13 mouse cellular contexts compared by ENCODE assay signal in the genomic region with DNA sequence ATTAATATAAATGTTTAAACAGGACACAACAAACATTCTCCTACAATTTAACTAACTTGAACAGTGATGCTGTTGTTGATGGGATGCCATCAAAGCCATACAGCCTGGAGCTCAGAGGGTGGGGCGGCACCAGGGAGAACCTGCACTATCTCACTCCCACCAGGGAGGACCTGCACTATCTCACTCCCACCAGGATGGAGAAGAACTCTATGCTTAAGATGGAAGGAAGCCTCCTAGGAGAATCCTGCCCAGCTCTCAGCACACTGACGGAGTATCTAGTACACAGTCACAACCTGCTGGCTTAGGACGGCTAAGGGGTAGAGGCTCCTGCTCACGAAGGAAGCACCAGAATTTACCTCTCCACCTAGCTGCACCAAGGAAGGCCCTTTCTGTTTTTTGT. TPM values are rescaled to one million over a fixed set of nuclear protein-coding genes. Genes with fewer than 3 reads are reported as not detected.
DNase-seq lines count a peak whose midpoint lies in the region; ATAC-seq and TF ChIP-seq lines count a peak whose summit lies in the region.
"Had no signal": no experiment of that assay in that cellular context is flagged by ENCODE, and none has a peak within 500 bp of the region (broad histone marks: within the 10 kb centered on the region; RNA-seq: fewer than 3 reads in every experiment).

No protein-coding gene starts in this region.

- H3K4me2 ChIP-seq in heart, embryonic 13.5 days: peak overlapping the region; percentile 83; the same call in 1 of the 2 replicates
- H3K4me2 ChIP-seq in liver, embryonic 16.5 days (ENCODE audit: low read depth, low read length): peak overlapping the region; percentile 98
- H3K4me2 ChIP-seq: midbrain, embryonic 13.5 days had no signal

- peak in 1 of 2 experiments; percentile 36; a peak in 2 of 4 replicates for TF ChIP-seq EP300 in MEL (IDR thresholded peaks at IDR 0.05; ENCODE audit: low read depth in 1 of 2, low read length in 2 of 2)

- no peak for TF ChIP-seq CTCF in MEL (IDR thresholded peaks at IDR 0.05 in 2 of 3, conservative IDR thresholded peaks at IDR 0.05 in 1 of 3; ENCODE audit: control insufficient read depth in 1 of 3, insufficient read depth in 1 of 3, low read depth in 2 of 3, low read length in 3 of 3, poor library complexity in 1 of 3, severe bottlenecking in 1 of 3)

- 62% methylated on average over 4 of the region's 4 CpGs for WGBS in heart, embryonic 13.5 days
- WGBS in liver, embryonic 16.5 days (ENCODE audit: insufficient replicate concordance): 27% methylated on average over 4 of the region's 4 CpGs

- H3K9ac ChIP-seq in heart, embryonic 13.5 days: 0 out of 2 replicates have a peak overlapping the region, but pooled peaks have one; percentile 37
- no peak overlapping the region for H3K9ac ChIP-seq in MEL (ENCODE audit: control insufficient read depth, low read depth, low read length, poor library complexity, severe bottlenecking)
- H3K9ac ChIP-seq in liver, embryonic 16.5 days (ENCODE audit: low read depth, low read length): peak overlapping the region; percentile 57
- H3K9ac ChIP-seq: midbrain, embryonic 13.5 days had no signal

- peaks cover 28% of the 10 kb centered on the region for H3K4me1 ChIP-seq in heart, embryonic 13.5 days
- H3K4me1 ChIP-seq in MEL (ENCODE audit: control insufficient read depth in 1 of 2, insufficient read depth in 2 of 2, low read length in 2 of 2): peaks cover 10 to 13% of the 10 kb centered on the region in 2 experiments
- H3K4me1 ChIP-seq in liver, embryonic 16.5 days (ENCODE audit: control insufficient read depth, low read depth, low read length): peaks cover 27% of the 10 kb centered on the region

- no peak overlapping the region for H3K4me3 ChIP-seq in heart, embryonic 13.5 days
- no peak overlapping the region for H3K4me3 ChIP-seq in MEL (ENCODE audit: control insufficient read depth in 1 of 2, insufficient read depth in 1 of 2, low read depth in 2 of 2, low read length in 2 of 2)
- H3K4me3 ChIP-seq in liver, embryonic 16.5 days (ENCODE audit: low read depth, low read length): peak overlapping the region; percentile 42
- H3K4me3 ChIP-seq: layer of hippocampus, adult 2 months; midbrain, embryonic 13.5 days had no signal

- no peaks in the 10 kb centered on the region for H3K9me3 ChIP-seq in heart, embryonic 13.5 days
- H3K9me3 ChIP-seq in MEL (replicated peaks; ENCODE audit: insufficient read depth, low read length): no peaks in the 10 kb centered on the region
- H3K9me3 ChIP-seq in liver, embryonic 16.5 days (replicated peaks; ENCODE audit: control insufficient read depth, low read length): no peaks in the 10 kb centered on the region
- H3K9me3 ChIP-seq: midbrain, embryonic 13.5 days had no signal

- intact Hi-C loops in heart, postnatal 14 days (cut with DNase I): no loop called here

- ATAC-seq in heart, embryonic 13.5 days (ENCODE audit: extremely low read depth, insufficient number of reproducible peaks, low FRiP score, low TSS enrichment): no peak
- ATAC-seq in liver, embryonic 16.5 days (ENCODE audit: low read depth): peak; percentile 87
- ATAC-seq: CD4-positive, CD25-positive, alpha-beta regulatory T cell, adult 4 months; midbrain, embryonic 13.5 days had no signal

- H3K27me3 ChIP-seq in heart, embryonic 13.5 days (replicated peaks): no peaks in the 10 kb centered on the region
- no peaks in the 10 kb centered on the region for H3K27me3 ChIP-seq in MEL (ENCODE audit: control insufficient read depth in 1 of 2, insufficient read depth in 2 of 2, low read length in 2 of 2)
- no peaks in the 10 kb centered on the region for H3K27me3 ChIP-seq in liver, embryonic 16.5 days (ENCODE audit: control insufficient read depth, insufficient read depth, low read depth, low read length)
- H3K27me3 ChIP-seq: midbrain, embryonic 13.5 days had no signal

- DNase-seq in heart, postnatal 14 days: no peak
- DNase-seq in MEL (ENCODE audit: low read depth, low spot score): peak; percentile 53
- peak; percentile 84 for DNase-seq in c-Kit-positive CD71-positive TER-119-negative erythroid progenitor cells, embryonic 14.5 days (ENCODE audit: low read depth)
- no peak for DNase-seq in thymus, adult 18-20 months
- no peak for DNase-seq in right cerebral cortex, postnatal 14 days
- DNase-seq in adrenal gland, adult 2 months: no peak
- DNase-seq: cerebellum, postnatal 25 days; thymus, postnatal 4 days had no signal

- no peaks in the 10 kb centered on the region for H3K36me3 ChIP-seq in heart, embryonic 13.5 days
- peaks cover 0 to 12% of the 10 kb centered on the region in 2 experiments; a peak in 2 of 4 replicates for H3K36me3 ChIP-seq in MEL (ENCODE audit: control insufficient read depth in 1 of 2, insufficient read depth in 2 of 2, low read length in 2 of 2)
- H3K36me3 ChIP-seq in liver, embryonic 16.5 days (ENCODE audit: control insufficient read depth, insufficient read depth): no peaks in the 10 kb centered on the region
- H3K36me3 ChIP-seq: midbrain, embryonic 13.5 days had no signal

- no peak overlapping the region for H3K27ac ChIP-seq in heart, embryonic 13.5 days (replicated peaks)
- H3K27ac ChIP-seq in MEL (ENCODE audit: control insufficient read depth, low read depth, low read length): no peak overlapping the region
- H3K27ac ChIP-seq in liver, embryonic 16.5 days (ENCODE audit: low read length): peak overlapping the region; percentile 94
- H3K27ac ChIP-seq: layer of hippocampus, adult 2 months; midbrain, embryonic 13.5 days had no signal

- TF ChIP-seq POLR2A in MEL (IDR thresholded peaks at IDR 0.05; ENCODE audit: control insufficient read depth in 1 of 2, insufficient read depth in 1 of 2, low read depth in 1 of 2, low read length in 2 of 2, poor library complexity in 1 of 2): no peak

- no peak for TF ChIP-seq RAD21 in MEL (IDR thresholded peaks at IDR 0.05; ENCODE audit: low read depth, low read length)

- H3K79me2 ChIP-seq in MEL (ENCODE audit: control insufficient read depth, insufficient read depth, low read length, poor library complexity): peaks cover 7% of the 10 kb centered on the region

TF ChIP-seq in MEL, 35 proteins besides CTCF, POLR2A, EP300 and RAD21:
- TF ChIP-seq TCF12 (IDR thresholded peaks at IDR 0.05; ENCODE audit: low read depth, low read length) (peak; percentile 43; the same call in 1 of the 2 replicates), ZC3H11A (IDR thresholded peaks at IDR 0.05; ENCODE audit: low read depth, low read length) (no peak), GATA1 (IDR thresholded peaks at IDR 0.05; ENCODE audit: low read depth, low read length) (peak; percentile 42; the same call in 1 of the 2 replicates), USF1 (IDR thresholded peaks at IDR 0.05; ENCODE audit: low read depth, low read length) (no peak), TBP (IDR thresholded peaks at IDR 0.05; ENCODE audit: low read depth, low read length) (0 out of 2 replicates have a peak, but pooled peaks have one; percentile 44), TAL1 (IDR thresholded peaks at IDR 0.05; ENCODE audit: low read length) (peak; percentile 81)

RNA-seq across cellular contexts. Expression of gene Kdm7a, which starts 3.4 kb away (rescaled TPM):
- polyA plus RNA-seq in heart, embryonic 13.5 days (2015; fragmentation: Nextera tagmentation; extraction: Ambion mirVana): 3.6 and 3.7 TPM in 2 replicates
- 10 to 100 TPM; 20.2 to 21.9 TPM for total RNA-seq in heart, postnatal 14 days (2021)
- 1.7 and 2.5 TPM in 2 replicates for total RNA-seq in MEL (2012; rRNA removed)
- polyA plus RNA-seq in MEL (2012; ENCODE audit: insufficient read depth in 1 of 2, insufficient read length in 2 of 2, low read depth in 1 of 2, low replicate concordance in 2 of 2, missing spikeins in 1 of 2): 1 to 10 TPM in 1 of 2 experiments, not detected in 1; 2.5 TPM
- polyA plus RNA-seq in liver, embryonic 16.5 days (2015; fragmentation: Nextera tagmentation; extraction: Ambion mirVana): 12.5 and 13.0 TPM in 2 replicates
- 10 to 100 TPM; 12.2 to 16.2 TPM for total RNA-seq in adrenal gland, adult 2 months (2021)
- 0.78 and 0.99 TPM in 2 replicates for polyA plus RNA-seq in adrenal gland, adult 2 months (2012; rRNA removed)

Comparison
In these comparisons a context has a peak if more than half of its experiments do, and no peak if none do; other contexts are left out.
1. DNase-seq: peak in MEL (single experiment) and c-Kit-positive CD71-positive TER-119-negative erythroid progenitor cells, embryonic 14.5 days (single experiment); none in heart, postnatal 14 days (0 of 2), thymus, adult 18-20 months (0 of 2), right cerebral cortex, postnatal 14 days (single experiment) and adrenal gland, adult 2 months (single experiment).